Mouse (Mus musculus): ENCODE measurements at regions not wholly inside any gene's neighbourhood (a gene's known extent, or its start where the extent isn't known, plus 50 kb on each side); places are given as distances from the start of the nearest gene placed in this dataset.
"Not testable (repeated sequence)": the region's sequence is repeated elsewhere in the genome, so short reads cannot be mapped to it uniquely, and the experiment has no call there.

DNA sequence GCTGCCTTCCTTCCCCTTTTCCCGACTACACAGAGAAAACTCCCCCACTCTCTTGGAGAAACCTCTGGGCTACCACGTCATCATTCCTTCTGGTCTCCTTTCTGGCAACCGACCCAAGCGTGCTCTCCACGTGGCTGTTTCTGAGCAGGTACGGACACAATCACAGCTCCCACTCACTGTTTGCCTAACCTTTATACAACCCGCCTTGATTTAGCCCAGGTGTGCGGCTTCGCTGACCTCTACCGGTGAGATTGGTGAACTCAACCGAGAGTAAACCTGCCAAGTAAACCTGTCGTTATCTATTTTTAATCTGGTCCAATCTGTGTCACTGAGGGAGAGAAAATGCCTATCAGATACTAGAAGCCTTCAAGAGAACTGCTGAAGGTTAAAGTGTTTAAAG, 142.7 kb upstream of the Gnai1 start:
- no peak overlapping the region for H3K4me3 ChIP-seq (replicated peaks)
- no peaks in the 10 kb centered on the region for H3K9me3 ChIP-seq
- H3K4me2 ChIP-seq, result no peak overlapping the region
- H3K27ac ChIP-seq, result no peak overlapping the region
- no peaks in the 10 kb centered on the region for H3K27me3 ChIP-seq
- H3K9ac ChIP-seq, result no peak overlapping the region
- no peak for ATAC-seq (ENCODE audit: low FRiP score)
- H3K4me1 ChIP-seq, result no peaks in the 10 kb centered on the region
- 29% methylated on average over 12 of the region's 12 CpGs for WGBS
- no peaks in the 10 kb centered on the region for H3K36me3 ChIP-seq (replicated peaks)

- no peaks in the 10 kb centered on the region for H3K36me3 ChIP-seq (replicated peaks)
Observed at GRCm38 (mm10) chr5:18494305-18494704, 134.2 kb upstream of the Gnai1 start.

GRCm38 (mm10) chr5:18489709-18490108, 129.6 kb upstream of the Gnai1 start:
- no peaks in the 10 kb centered on the region for H3K9me3 ChIP-seq
- H3K27ac ChIP-seq, result no peak overlapping the region
- no peaks in the 10 kb centered on the region for H3K36me3 ChIP-seq (replicated peaks)
- WGBS, result 84% methylated on average over 3 of the region's 3 CpGs
- no peaks in the 10 kb centered on the region for H3K4me1 ChIP-seq
- ATAC-seq (ENCODE audit: low FRiP score), result no peak
- no peak overlapping the region for H3K4me2 ChIP-seq
- no peak overlapping the region for H3K9ac ChIP-seq
- no peak overlapping the region for H3K4me3 ChIP-seq (replicated peaks)
- no peaks in the 10 kb centered on the region for H3K27me3 ChIP-seq

More at GRCm38 (mm10) chr5:18494305-18494704, 134.2 kb upstream of the Gnai1 start:
- H3K9me3 ChIP-seq, result no peaks in the 10 kb centered on the region
- H3K4me3 ChIP-seq (replicated peaks), result no peak overlapping the region
- no peak overlapping the region for H3K9ac ChIP-seq
- H3K4me2 ChIP-seq, result no peak overlapping the region
- whole genome bisulfite sequencing, result 86% methylated on average over 4 of the region's 4 CpGs
- H3K27me3 ChIP-seq, result no peaks in the 10 kb centered on the region
- H3K27ac ChIP-seq, result no peak overlapping the region
- no peaks in the 10 kb centered on the region for H3K4me1 ChIP-seq
- ATAC-seq (ENCODE audit: low FRiP score), result no peak

DNA sequence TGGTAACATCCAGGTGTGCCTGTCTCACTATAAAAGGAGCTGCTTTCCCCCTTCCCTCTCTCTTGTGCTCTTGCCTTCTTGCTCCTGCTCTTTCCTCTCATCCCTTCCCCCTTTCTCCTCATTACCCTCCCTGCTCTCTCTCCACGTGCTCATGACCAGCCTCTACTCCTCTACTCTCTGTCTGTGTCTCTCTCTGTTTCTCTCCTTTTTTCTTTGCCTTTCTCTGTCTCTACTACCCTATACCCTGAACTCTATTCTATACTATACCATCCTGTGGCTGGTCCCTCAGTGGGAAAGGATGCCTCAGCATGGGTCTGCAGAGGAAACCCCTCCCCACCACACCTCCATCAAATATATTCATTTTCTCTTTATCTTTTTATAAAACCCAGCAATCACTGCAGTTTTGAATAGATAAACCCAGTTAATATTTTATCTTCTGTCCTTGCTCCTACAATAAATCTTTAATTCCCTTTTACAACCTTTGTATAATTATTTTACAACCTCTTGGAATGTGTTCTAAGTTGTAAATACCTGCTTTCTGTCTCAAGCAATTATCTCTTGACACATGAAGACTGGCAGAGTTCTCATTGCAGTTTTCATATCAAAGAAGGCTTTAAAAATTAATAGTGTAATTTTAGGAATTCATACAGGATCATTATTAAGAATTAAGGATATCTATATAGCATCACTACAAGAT, 127.1 kb upstream of the Gnai1 start:
- Histone ChIP-seq H3K27me3 (no peaks in the 10 kb centered on the region), H3K9ac (no peak overlapping the region), H3K4me3 (replicated peaks) (no peak overlapping the region), H3K27ac (no peak overlapping the region), H3K4me1 (no peaks in the 10 kb centered on the region), H3K9me3 (no peaks in the 10 kb centered on the region), H3K36me3 (replicated peaks) (no peaks in the 10 kb centered on the region), H3K4me2 (no peak overlapping the region)
- WGBS, result 36% methylated on average over 1 of the region's 1 CpGs
- ATAC-seq (ENCODE audit: low FRiP score), result no peak

DNA sequence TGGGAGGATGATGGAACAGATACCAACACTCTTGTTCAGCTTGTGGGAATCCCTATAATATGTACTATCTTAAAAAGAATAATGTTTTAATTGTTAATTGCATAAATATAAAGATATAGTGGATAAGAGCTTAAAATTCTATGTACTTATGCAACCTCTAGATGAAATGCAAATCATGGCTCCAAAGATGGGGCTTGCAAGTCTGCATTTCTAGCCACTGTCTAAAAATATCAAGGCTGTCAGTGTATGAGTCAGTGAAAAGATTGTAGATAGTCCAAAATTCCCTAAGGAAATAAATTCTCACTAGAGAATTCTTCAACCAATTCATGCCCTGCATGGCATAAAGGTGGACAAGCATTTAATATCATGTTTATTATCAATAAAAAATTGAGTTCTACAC, 124.2 kb upstream of the Gnai1 start:
- H3K36me3 ChIP-seq (replicated peaks), result no peaks in the 10 kb centered on the region
- H3K4me1 ChIP-seq, result no peaks in the 10 kb centered on the region
- H3K4me3 ChIP-seq (replicated peaks), result no peak overlapping the region
- H3K27ac ChIP-seq, result no peak overlapping the region
- no peaks in the 10 kb centered on the region for H3K27me3 ChIP-seq
- no peaks in the 10 kb centered on the region for H3K9me3 ChIP-seq
- no peak for ATAC-seq (ENCODE audit: low FRiP score)
- no peak overlapping the region for H3K4me2 ChIP-seq
- no peak overlapping the region for H3K9ac ChIP-seq

DNA sequence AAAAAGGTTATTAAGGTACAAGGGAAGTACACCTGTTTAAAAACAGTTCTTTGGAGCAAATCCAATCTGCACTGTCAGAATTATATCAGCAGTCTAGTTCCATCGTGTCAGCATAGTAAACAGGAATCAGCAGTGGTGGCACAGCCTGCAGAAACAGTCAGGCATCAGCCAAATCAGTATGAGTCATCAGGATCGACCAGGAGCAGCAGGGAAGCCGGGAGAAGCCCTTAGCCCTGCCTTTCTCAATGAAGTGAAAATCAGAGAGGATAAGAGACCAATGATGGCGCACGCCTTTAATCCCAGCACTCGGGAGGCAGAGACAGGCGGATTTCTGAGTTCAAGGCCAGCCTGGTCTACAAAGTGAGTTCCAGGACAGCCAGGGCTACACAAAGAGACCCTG, 118.3 kb upstream of the Gnai1 start:
- no peaks in the 10 kb centered on the region for H3K9me3 ChIP-seq
- no peak overlapping the region for H3K9ac ChIP-seq
- no peaks in the 10 kb centered on the region for H3K27me3 ChIP-seq
- H3K4me2 ChIP-seq, result no peak overlapping the region
- H3K4me1 ChIP-seq, result no peaks in the 10 kb centered on the region
- H3K27ac ChIP-seq, result no peak overlapping the region
- no peak overlapping the region for H3K4me3 ChIP-seq (replicated peaks)
- WGBS, result 85% methylated on average over 7 of the region's 7 CpGs
- ATAC-seq (ENCODE audit: low FRiP score), result no peak
- H3K36me3 ChIP-seq (replicated peaks), result no peaks in the 10 kb centered on the region

DNA sequence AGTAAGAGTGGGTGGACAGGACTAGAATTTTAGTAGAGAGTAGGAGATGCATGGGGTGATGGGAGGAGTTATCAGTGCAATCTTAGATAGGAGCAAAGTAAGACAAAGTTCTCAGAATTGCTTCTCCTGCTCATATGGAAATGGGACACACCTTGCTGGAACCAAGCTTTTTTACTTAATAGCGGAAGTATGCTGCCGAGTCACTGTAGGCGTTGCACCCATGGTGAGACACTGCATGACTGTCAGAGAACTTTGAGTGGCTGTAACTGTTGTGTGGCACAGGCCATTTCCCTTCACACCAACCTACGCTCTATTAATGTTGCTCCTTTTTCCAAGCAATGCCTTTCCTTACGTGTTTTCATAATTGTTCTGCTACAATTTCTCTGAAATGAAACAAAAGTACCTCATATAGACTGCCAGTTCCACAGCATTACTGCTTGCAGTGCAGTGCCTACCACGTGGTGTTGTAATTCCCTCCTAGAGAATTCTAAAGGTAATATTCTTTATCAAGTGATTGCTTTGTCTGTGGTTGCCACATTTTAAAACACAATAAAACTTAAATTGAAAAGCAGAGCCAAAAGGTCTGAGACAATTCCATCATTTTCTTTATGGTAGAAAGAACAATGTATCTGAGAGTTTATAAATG, 117.3 kb upstream of the Gnai1 start:
- Histone ChIP-seq H3K9me3 (no peaks in the 10 kb centered on the region), H3K4me2 (no peak overlapping the region), H3K9ac (no peak overlapping the region), H3K27ac (no peak overlapping the region), H3K27me3 (no peaks in the 10 kb centered on the region), H3K36me3 (replicated peaks) (no peaks in the 10 kb centered on the region), H3K4me3 (replicated peaks) (no peak overlapping the region), H3K4me1 (no peaks in the 10 kb centered on the region)
- ATAC-seq (ENCODE audit: low FRiP score), result no peak
- WGBS, result 85% methylated on average over 6 of the region's 6 CpGs

DNA sequence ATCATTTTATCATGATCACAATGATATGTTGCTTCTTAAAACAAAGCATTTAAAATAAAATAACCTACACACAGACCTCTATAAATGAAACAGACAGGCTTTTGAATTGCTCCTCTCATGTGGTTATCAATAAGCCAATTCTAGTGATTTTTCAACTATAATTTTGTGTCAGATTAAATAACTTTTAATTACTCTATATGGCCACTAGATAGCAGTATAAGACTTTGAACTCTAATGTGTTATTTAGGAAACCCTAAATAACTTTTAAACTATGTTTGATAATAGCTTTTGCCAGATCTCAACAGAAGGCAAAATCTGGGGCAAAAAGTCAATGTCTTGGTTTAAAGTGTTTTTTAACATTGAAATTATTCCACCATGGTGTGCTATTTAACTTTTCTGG, 112.0 kb upstream of the Gnai1 start:
- H3K9me3 ChIP-seq, result no peaks in the 10 kb centered on the region
- ATAC-seq (ENCODE audit: low FRiP score), result no peak
- no peak overlapping the region for H3K27ac ChIP-seq
- H3K36me3 ChIP-seq (replicated peaks), result no peaks in the 10 kb centered on the region
- H3K27me3 ChIP-seq, result no peaks in the 10 kb centered on the region
- no peak overlapping the region for H3K4me3 ChIP-seq (replicated peaks)
- H3K4me2 ChIP-seq, result no peak overlapping the region
- H3K4me1 ChIP-seq, result no peaks in the 10 kb centered on the region
- H3K9ac ChIP-seq, result no peak overlapping the region

GRCm38 (mm10) chr5:18457771-18458170, 97.6 kb upstream of the Gnai1 start:
- Histone ChIP-seq H3K4me3 (replicated peaks) (no peak overlapping the region), H3K36me3 (replicated peaks) (no peaks in the 10 kb centered on the region), H3K27me3 (no peaks in the 10 kb centered on the region), H3K4me1 (no peaks in the 10 kb centered on the region), H3K27ac (no peak overlapping the region), H3K4me2 (no peak overlapping the region), H3K9ac (no peak overlapping the region), H3K9me3 (no peaks in the 10 kb centered on the region)
- WGBS, result 84% methylated on average over 1 of the region's 1 CpGs
- ATAC-seq (ENCODE audit: low FRiP score), result no peak

GRCm38 (mm10) chr5:18456196-18456595, 96.0 kb upstream of the Gnai1 start:
- H3K4me1 ChIP-seq, result no peaks in the 10 kb centered on the region
- ATAC-seq (ENCODE audit: low FRiP score), result no peak

DNA sequence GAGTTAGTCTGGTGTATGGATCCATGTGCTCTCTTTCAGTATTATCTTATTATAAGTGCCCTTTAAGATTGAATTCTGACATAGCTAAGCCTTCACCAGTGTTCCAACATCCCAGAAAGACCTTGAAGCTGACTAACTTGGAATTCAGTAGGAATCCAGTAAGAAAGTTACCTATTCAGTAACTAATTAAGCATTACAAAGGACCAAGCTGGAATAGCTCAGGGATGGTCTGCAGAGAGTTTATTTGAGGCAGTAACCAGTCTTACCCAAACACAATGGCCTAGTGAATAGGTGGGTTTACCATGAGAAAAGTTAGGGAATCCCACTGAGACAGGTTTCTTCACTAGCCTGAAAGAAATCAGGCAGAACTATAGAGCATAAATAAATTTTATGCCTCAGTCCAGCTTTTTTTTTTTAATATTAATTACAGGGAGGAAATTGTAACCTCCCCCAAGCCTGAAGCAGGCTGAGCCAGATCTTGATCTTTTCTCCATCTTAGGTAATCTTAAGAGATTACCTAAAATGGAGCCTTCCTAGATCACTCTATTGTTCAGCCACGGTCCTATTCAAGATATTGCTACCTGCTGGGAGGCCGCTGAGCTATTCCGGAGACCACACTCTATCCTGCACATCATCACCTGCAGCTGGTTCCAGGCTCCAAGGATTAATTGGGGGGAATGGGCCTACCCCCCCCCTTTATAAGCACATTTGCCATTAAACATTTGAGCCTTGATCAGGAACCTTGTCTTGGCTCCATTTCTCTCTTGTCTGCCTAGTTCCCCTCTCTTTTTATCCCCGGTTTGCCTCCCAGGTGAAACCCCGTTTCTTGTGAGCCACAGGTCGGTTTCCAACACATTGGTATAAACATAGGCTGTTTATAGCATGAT, 93.0 kb upstream of the Gnai1 start:
- not testable (repeated sequence) for H3K4me1 ChIP-seq

More at GRCm38 (mm10) chr5:18456196-18456595, 96.0 kb upstream of the Gnai1 start:
- H3K27me3 ChIP-seq, result no peaks in the 10 kb centered on the region
- WGBS, result 90% methylated on average over 1 of the region's 1 CpGs
- no peaks in the 10 kb centered on the region for H3K36me3 ChIP-seq (replicated peaks)
- H3K4me3 ChIP-seq (replicated peaks), result no peak overlapping the region
- H3K4me2 ChIP-seq, result no peak overlapping the region
- no peak overlapping the region for H3K9ac ChIP-seq
- H3K9me3 ChIP-seq, result no peaks in the 10 kb centered on the region
- H3K27ac ChIP-seq, result no peak overlapping the region

DNA sequence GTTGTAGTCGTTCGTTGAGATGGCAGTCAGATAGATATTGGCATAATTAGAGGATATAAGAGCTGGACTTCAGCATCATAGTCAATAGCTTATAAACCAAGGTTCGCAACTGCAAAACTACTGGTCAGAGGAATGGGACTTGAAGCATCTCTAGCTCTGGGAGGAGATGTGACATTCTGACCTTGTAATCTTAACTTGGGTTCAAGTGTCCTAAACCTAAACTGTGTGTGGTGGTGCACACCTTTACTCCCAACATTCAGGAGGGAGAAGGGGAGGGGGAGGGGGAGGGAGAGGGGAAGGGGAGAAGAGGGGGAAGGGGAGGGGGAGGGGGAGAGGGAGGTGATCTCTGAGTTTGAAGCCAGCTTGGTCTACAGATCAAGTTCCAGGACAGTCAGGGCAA, 89.1 kb upstream of the Gnai1 start:
- H3K9me3 ChIP-seq, result no peaks in the 10 kb centered on the region
- no peaks in the 10 kb centered on the region for H3K4me1 ChIP-seq
- no peak overlapping the region for H3K4me3 ChIP-seq (replicated peaks)
- H3K36me3 ChIP-seq (replicated peaks), result no peaks in the 10 kb centered on the region
- H3K27me3 ChIP-seq, result no peaks in the 10 kb centered on the region
- H3K27ac ChIP-seq, result no peak overlapping the region
- no peak for ATAC-seq (ENCODE audit: low FRiP score)
- 90% methylated on average over 3 of the region's 3 CpGs for WGBS
- H3K4me2 ChIP-seq, result no peak overlapping the region
- no peak overlapping the region for H3K9ac ChIP-seq

More for the DNA sequence above, 93.0 kb upstream of the Gnai1 start:
- H3K36me3 ChIP-seq (replicated peaks); H3K4me2 ChIP-seq; H3K9ac ChIP-seq; H3K4me3 ChIP-seq (replicated peaks); H3K27ac ChIP-seq; H3K9me3 ChIP-seq; H3K27me3 ChIP-seq; ATAC-seq (ENCODE audit: low FRiP score): not testable (repeated sequence)
- 56% methylated on average over 6 of the region's 6 CpGs for WGBS
